Mouse (Mus musculus): ENCODE data around the gene Art1.

The Art1 gene

GRCm38 (mm10) chr7:102101487-102101886 lies at the start of gene Art1:
Art1 (plus strand) TSS chr7:102101743.
- DNase-seq, result no peak

- DNase-seq, result no peak
Observed at GRCm38 (mm10) chr7:102061353-102061752, 40.2 kb upstream of the Art1 start.

- DNase-seq, result no peak
Observed at GRCm38 (mm10) chr7:102062203-102062602, 39.3 kb upstream of the Art1 start.

GRCm38 (mm10) chr7:102063891-102064290 lies 37.7 kb upstream of the Art1 start:
- no peak for DNase-seq

GRCm38 (mm10) chr7:102064655-102065045 lies 36.9 kb upstream of the Art1 start:
- no peak for DNase-seq

- peak; percentile 92 to 93 for DNase-seq
Observed at GRCm38 (mm10) chr7:102065046-102065891, 36.3 kb upstream of the Art1 start, which contains the start of the genes Rnf121, Xndc1 and Xntrpc. Rnf121 (minus strand) TSS chr7:102065469. Xndc1 (plus strand) TSS chr7:102065511. Xntrpc (plus strand) TSS chr7:102065713.

GRCm38 (mm10) chr7:102066363-102066762 lies 35.2 kb upstream of the Art1 start:
- DNase-seq, result no peak

- DNase-seq, result peak; percentile 61 to 63
Observed at GRCm38 (mm10) chr7:102076714-102077296, 24.7 kb upstream of the Art1 start.

GRCm38 (mm10) chr7:102078517-102078916 lies 23.0 kb upstream of the Art1 start:
- DNase-seq, result peak; percentile 40 to 41

GRCm38 (mm10) chr7:102080311-102080710 lies 21.2 kb upstream of the Art1 start:
- DNase-seq, result no peak

GRCm38 (mm10) chr7:102081784-102082183 lies 19.8 kb upstream of the Art1 start:
- no peak for DNase-seq

GRCm38 (mm10) chr7:102082816-102083215 lies 18.7 kb upstream of the Art1 start, which contains the start of gene Trpc2:
Trpc2 (plus strand) TSS chr7:102083116.
- no peak for DNase-seq

GRCm38 (mm10) chr7:102084041-102084696 lies 17.4 kb upstream of the Art1 start:
- no peak for DNase-seq

GRCm38 (mm10) chr7:102087336-102087735 lies 14.2 kb upstream of the Art1 start:
- DNase-seq, result no peak

GRCm38 (mm10) chr7:102099760-102100661 lies 1.5 kb upstream of the Art1 start:
- DNase-seq, result peak; percentile 75 to 80

- no peak for DNase-seq
Observed at GRCm38 (mm10) chr7:102100868-102101267, 675 bp upstream of the Art1 start.

GRCm38 (mm10) chr7:102102241-102102640 lies 698 bp downstream of the Art1 start:
- DNase-seq, result no peak

- DNase-seq, result no peak
Observed at GRCm38 (mm10) chr7:102102696-102103095, 1.2 kb downstream of the Art1 start.

GRCm38 (mm10) chr7:102103555-102103954 lies 2.0 kb downstream of the Art1 start:
- no peak for DNase-seq

- DNase-seq, result no peak
Observed at GRCm38 (mm10) chr7:102104126-102104525, 2.6 kb downstream of the Art1 start.

GRCm38 (mm10) chr7:102106700-102107141 lies 5.2 kb downstream of the Art1 start:
- DNase-seq, result peak; percentile 5 to 13

GRCm38 (mm10) chr7:102108206-102108605 lies 6.7 kb downstream of the Art1 start:
- DNase-seq, result no peak

Data from B cell, adult 2 months (primary cell).